Mouse (Mus musculus) limb, embryonic 10.5 days (tissue): ENCODE data around the gene Tbata. TPM values are rescaled to one million over a fixed set of nuclear protein-coding genes. Genes with fewer than 3 reads are reported as not detected.

Source experiments
- DNase-seq: peaks from one replicate; pipeline ENCODE4 v3.0.0-alpha.2; 2017; ENCODE audit warnings: low spot score
- H3K27ac ChIP-seq: fragments of 300-500 bp; sonication (generic); 2 replicates; pipeline ENCODE4 v1.5.1; 2016; ENCODE audit warnings: mild to moderate bottlenecking
- H3K27me3 ChIP-seq: fragments of 300-500 bp; sonication (generic); 2 replicates; pipeline ENCODE4 v1.6.1; 2016; ENCODE audit warnings: low read depth, mild to moderate bottlenecking; ENCODE audit not compliant: poor library complexity, severe bottlenecking
- H3K36me3 ChIP-seq: fragments of 300-500 bp; sonication (generic); 2 replicates; pipeline ENCODE4 v1.6.1; 2016; ENCODE audit warnings: mild to moderate bottlenecking, moderate library complexity
- H3K4me1 ChIP-seq: fragments of 300-500 bp; sonication (generic); 2 replicates; pipeline ENCODE4 v1.6.1; 2016
- H3K4me3 ChIP-seq: fragments of 300-500 bp; sonication (generic); 2 replicates; pipeline ENCODE4 v1.5.1; 2016; ENCODE audit warnings: mild to moderate bottlenecking, moderate library complexity
- H3K9me3 ChIP-seq: fragments of 300-500 bp; sonication (generic); replicated peaks from 2 replicates; pipeline ENCODE4 v1.6.1; 2016; ENCODE audit warnings: mild to moderate bottlenecking
- WGBS: fragments of 180-500 bp; shearing (Covaris S2); methylation state at CpG from one replicate; pipeline ENCODE4 v1.1.7; 2016; 5-methylcytosine and 5-hydroxymethylcytosine counted together
- polyA plus RNA-seq: library from polyadenylated mRNA; unstranded; fragments of >200 nt; fragmentation: Nextera tagmentation; extraction: Ambion mirVana; gene quantifications from 2 replicates; pipeline ENCODE4 v1.2.1, GENCODE M21; 2016

Gene Tbata
- polyA plus RNA-seq, 1 experiment from 2014 or later = not detected

GRCm38 (mm10) chr10:61147157-61148040 is 24.4 kb upstream of the Tbata start, which contains the start of gene Sgpl1:
Gene Sgpl1, minus strand, starts transcription at chr10:61147703.
- H3K4me3 ChIP-seq = peak within 1 kb of the TSS; percentile 95

GRCm38 (mm10) chr10:61149476-61149875 is 22.3 kb upstream of the Tbata start:
- no peaks in the 10 kb centered on the region for H3K9me3 ChIP-seq
- H3K4me3 ChIP-seq = no peak overlapping the region
- DNase-seq = no peak
- H3K4me1 ChIP-seq = peaks cover 24% of the 10 kb centered on the region
- WGBS = 85% methylated on average over 3 of the region's 3 CpGs
- no peak overlapping the region for H3K27ac ChIP-seq
- no peaks in the 10 kb centered on the region for H3K36me3 ChIP-seq
- H3K27me3 ChIP-seq = no peaks in the 10 kb centered on the region

More at GRCm38 (mm10) chr10:61147157-61148040, 24.4 kb upstream of the Tbata start, which contains the start of gene Sgpl1:
- no peaks in the 10 kb centered on the region for H3K9me3 ChIP-seq
- peaks cover 6% of the 10 kb centered on the region for H3K36me3 ChIP-seq
- peak; percentile 97 for DNase-seq
- no peaks in the 10 kb centered on the region for H3K27me3 ChIP-seq
- peak within 1 kb of the TSS; percentile 94 for H3K27ac ChIP-seq
- WGBS = 1% methylated on average over 82 of the region's 82 CpGs
- H3K4me1 ChIP-seq = peaks cover 24% of the 10 kb centered on the region

- Histone ChIP-seq H3K4me1 (peaks cover 17% of the 10 kb centered on the region), H3K27ac (no peak overlapping the region), H3K9me3 (no peaks in the 10 kb centered on the region), H3K36me3 (no peaks in the 10 kb centered on the region), H3K4me3 (no peak overlapping the region), H3K27me3 (no peaks in the 10 kb centered on the region)
- 25% methylated on average over 6 of the region's 6 CpGs for WGBS
- no peak for DNase-seq
Observed at GRCm38 (mm10) chr10:61150616-61151015, 21.1 kb upstream of the Tbata start.

GRCm38 (mm10) chr10:61152131-61152530 is 19.6 kb upstream of the Tbata start:
- no peak for DNase-seq
- Histone ChIP-seq H3K36me3 (no peaks in the 10 kb centered on the region), H3K27me3 (no peaks in the 10 kb centered on the region), H3K27ac (no peak overlapping the region), H3K9me3 (no peaks in the 10 kb centered on the region), H3K4me3 (no peak overlapping the region), H3K4me1 (peaks cover 7% of the 10 kb centered on the region; the same call in 1 of the 2 replicates)

- Histone ChIP-seq H3K4me1 (0 out of 2 replicates have a peak, but pooled peaks cover 2% of the 10 kb centered on the region), H3K4me3 (no peak overlapping the region), H3K9me3 (no peaks in the 10 kb centered on the region), H3K36me3 (no peaks in the 10 kb centered on the region), H3K27ac (no peak overlapping the region), H3K27me3 (no peaks in the 10 kb centered on the region)
- 87% methylated on average over 3 of the region's 3 CpGs for WGBS
- no peak for DNase-seq
Observed at GRCm38 (mm10) chr10:61155611-61156010, 16.1 kb upstream of the Tbata start.

- no peaks in the 10 kb centered on the region for H3K4me1 ChIP-seq
- H3K4me3 ChIP-seq = no peak overlapping the region
- H3K27ac ChIP-seq = no peak overlapping the region
- no peaks in the 10 kb centered on the region for H3K27me3 ChIP-seq
- H3K9me3 ChIP-seq = no peaks in the 10 kb centered on the region
- 91% methylated on average over 2 of the region's 2 CpGs for WGBS
- H3K36me3 ChIP-seq = no peaks in the 10 kb centered on the region
- no peak for DNase-seq
Observed at GRCm38 (mm10) chr10:61156453-61156852, 15.3 kb upstream of the Tbata start.

GRCm38 (mm10) chr10:61158594-61158993 is 13.2 kb upstream of the Tbata start:
- 81% methylated on average over 3 of the region's 3 CpGs for WGBS
- H3K27ac ChIP-seq = no peak overlapping the region
- DNase-seq = no peak
- H3K9me3 ChIP-seq = no peaks in the 10 kb centered on the region
- no peaks in the 10 kb centered on the region for H3K4me1 ChIP-seq
- no peaks in the 10 kb centered on the region for H3K27me3 ChIP-seq
- no peak overlapping the region for H3K4me3 ChIP-seq
- H3K36me3 ChIP-seq = no peaks in the 10 kb centered on the region

GRCm38 (mm10) chr10:61160089-61160488 is 11.7 kb upstream of the Tbata start:
- no peaks in the 10 kb centered on the region for H3K9me3 ChIP-seq
- H3K4me3 ChIP-seq = no peak overlapping the region
- H3K27ac ChIP-seq = no peak overlapping the region
- no peaks in the 10 kb centered on the region for H3K36me3 ChIP-seq
- H3K4me1 ChIP-seq = no peaks in the 10 kb centered on the region
- 84% methylated on average over 7 of the region's 7 CpGs for WGBS
- no peak for DNase-seq
- no peaks in the 10 kb centered on the region for H3K27me3 ChIP-seq

GRCm38 (mm10) chr10:61160671-61161070 is 11.1 kb upstream of the Tbata start:
- no peak for DNase-seq
- no peak overlapping the region for H3K4me3 ChIP-seq
- no peaks in the 10 kb centered on the region for H3K9me3 ChIP-seq
- H3K36me3 ChIP-seq = no peaks in the 10 kb centered on the region
- H3K27ac ChIP-seq = no peak overlapping the region
- no peaks in the 10 kb centered on the region for H3K4me1 ChIP-seq
- WGBS = 83% methylated on average over 4 of the region's 4 CpGs
- no peaks in the 10 kb centered on the region for H3K27me3 ChIP-seq

GRCm38 (mm10) chr10:61162366-61162765 is 9.4 kb upstream of the Tbata start:
- Histone ChIP-seq H3K27ac (no peak overlapping the region), H3K4me3 (no peak overlapping the region), H3K9me3 (no peaks in the 10 kb centered on the region), H3K36me3 (no peaks in the 10 kb centered on the region), H3K4me1 (no peaks in the 10 kb centered on the region), H3K27me3 (no peaks in the 10 kb centered on the region)
- WGBS = 77% methylated on average over 3 of the region's 3 CpGs
- no peak for DNase-seq

GRCm38 (mm10) chr10:61167333-61168096 is 4.2 kb upstream of the Tbata start:
- DNase-seq = no peak
- no peaks in the 10 kb centered on the region for H3K9me3 ChIP-seq
- no peaks in the 10 kb centered on the region for H3K36me3 ChIP-seq
- 63% methylated on average over 9 of the region's 9 CpGs for WGBS
- 0 out of 2 replicates have a peak, but pooled peaks cover 5% of the 10 kb centered on the region for H3K4me1 ChIP-seq
- H3K4me3 ChIP-seq = no peak overlapping the region
- 0 out of 2 replicates have a peak, but pooled peaks cover 3% of the 10 kb centered on the region for H3K27me3 ChIP-seq
- H3K27ac ChIP-seq = no peak overlapping the region

- DNase-seq = no peak
- WGBS = 74% methylated on average over 2 of the region's 2 CpGs
Observed at GRCm38 (mm10) chr10:61168393-61168792, 3.4 kb upstream of the Tbata start.

GRCm38 (mm10) chr10:61172496-61172895 is 742 bp downstream of the Tbata start:
- no peak for DNase-seq
- Histone ChIP-seq H3K4me3 (no peak overlapping the region), H3K27ac (no peak overlapping the region), H3K36me3 (no peaks in the 10 kb centered on the region), H3K4me1 (peaks cover 12% of the 10 kb centered on the region; the same call in 1 of the 2 replicates), H3K27me3 (peaks cover 34% of the 10 kb centered on the region), H3K9me3 (no peaks in the 10 kb centered on the region)
- 75% methylated on average over 4 of the region's 4 CpGs for WGBS

More at GRCm38 (mm10) chr10:61168393-61168792, 3.4 kb upstream of the Tbata start:
- no peak overlapping the region for H3K4me3 ChIP-seq
- 0 out of 2 replicates have a peak, but pooled peaks cover 5% of the 10 kb centered on the region for H3K4me1 ChIP-seq
- H3K9me3 ChIP-seq = no peaks in the 10 kb centered on the region
- no peaks in the 10 kb centered on the region for H3K36me3 ChIP-seq
- no peak overlapping the region for H3K27ac ChIP-seq
- H3K27me3 ChIP-seq = 0 out of 2 replicates have a peak, but pooled peaks cover 3% of the 10 kb centered on the region
